Mouse (Mus musculus) embryonic fibroblast, embryonic 13.5 days (primary cell): ENCODE measurements around the gene Stum.

Experiments used
- CTCF ChIP-seq: IDR thresholded peaks from 2 replicates; pipeline ENCODE4 v1.5.1; 2011; ENCODE audit warnings: mild to moderate bottlenecking, control low read depth, low read length, moderate library complexity, borderline replicate concordance; ENCODE audit not compliant: insufficient read depth
- POLR2A ChIP-seq: IDR thresholded peaks from 2 replicates; pipeline ENCODE4 v1.6.1; 2011; ENCODE audit warnings: low read depth, mild to moderate bottlenecking, control low read depth, low read length, moderate library complexity

GRCm38 (mm10) chr1:180434925-180435324, 48.4 kb downstream of the Stum start:
- no peak for TF ChIP-seq CTCF
- TF ChIP-seq POLR2A, result no peak
